Mouse (Mus musculus) natural killer cell, adult 2 months (primary cell): ENCODE data around the gene Lhx4.

Experiments used
- DNase-seq, 2 experiments: peaks; one replicate each; pipeline ENCODE4 v3.0.0; 2022; ENCODE audit warnings: low spot score in 2 of 2

Lhx4 gene

GRCm38 (mm10) chr1:155742411-155743363 lies 8.8 kb downstream of the Lhx4 start:
- DNase-seq: no peak

- DNase-seq: no peak
Measured at GRCm38 (mm10) chr1:155741988-155742387, 9.5 kb downstream of the Lhx4 start.

GRCm38 (mm10) chr1:155741378-155741945 lies 10.0 kb downstream of the Lhx4 start:
- DNase-seq: no peak

- no peak for DNase-seq
Measured at GRCm38 (mm10) chr1:155740622-155741377, 10.7 kb downstream of the Lhx4 start.

- DNase-seq: no peak
Measured at GRCm38 (mm10) chr1:155737809-155738383, 13.6 kb downstream of the Lhx4 start.

- DNase-seq: no peak
Measured at GRCm38 (mm10) chr1:155737017-155737808, 14.3 kb downstream of the Lhx4 start.

- no peak for DNase-seq
Measured at GRCm38 (mm10) chr1:155736096-155736825, 15.2 kb downstream of the Lhx4 start.

GRCm38 (mm10) chr1:155731156-155731555 lies 20.3 kb downstream of the Lhx4 start:
- DNase-seq: no peak

GRCm38 (mm10) chr1:155729113-155729795 lies 22.2 kb downstream of the Lhx4 start:
- no peak for DNase-seq

GRCm38 (mm10) chr1:155727830-155728229 lies 23.7 kb downstream of the Lhx4 start:
- no peak for DNase-seq

- DNase-seq: no peak
Measured at GRCm38 (mm10) chr1:155725876-155726275, 25.6 kb downstream of the Lhx4 start.

- no peak for DNase-seq
Measured at GRCm38 (mm10) chr1:155724301-155724700, 27.2 kb downstream of the Lhx4 start.

- peak in 1 of 2 experiments; percentile 34 for DNase-seq
Measured at GRCm38 (mm10) chr1:155722185-155722584, 29.3 kb downstream of the Lhx4 start.

GRCm38 (mm10) chr1:155721443-155721842 lies 30.0 kb downstream of the Lhx4 start:
- no peak for DNase-seq

- no peak for DNase-seq
Measured at GRCm38 (mm10) chr1:155720006-155720405, 31.5 kb downstream of the Lhx4 start.

- DNase-seq: no peak
Measured at GRCm38 (mm10) chr1:155718851-155719250, 32.6 kb downstream of the Lhx4 start.

GRCm38 (mm10) chr1:155717301-155717700 lies 34.2 kb downstream of the Lhx4 start:
- no peak for DNase-seq

GRCm38 (mm10) chr1:155715366-155715765 lies 36.1 kb downstream of the Lhx4 start:
- DNase-seq: no peak

- no peak for DNase-seq
Measured at GRCm38 (mm10) chr1:155713306-155713705, 38.2 kb downstream of the Lhx4 start.

- no peak for DNase-seq
Measured at GRCm38 (mm10) chr1:155704182-155704581, 47.3 kb downstream of the Lhx4 start.
